Mouse (Mus musculus): Measurements from ENCODE around the gene Col4a4. TPM values are rescaled to one million over a fixed set of nuclear protein-coding genes. Genes with fewer than 3 reads are reported as not detected.

Gene Col4a4
- polyA plus RNA-seq (2016; fragmentation: Nextera tagmentation; extraction: Ambion mirVana), result 0.10 and 0.14 TPM in 2 replicates

DNA sequence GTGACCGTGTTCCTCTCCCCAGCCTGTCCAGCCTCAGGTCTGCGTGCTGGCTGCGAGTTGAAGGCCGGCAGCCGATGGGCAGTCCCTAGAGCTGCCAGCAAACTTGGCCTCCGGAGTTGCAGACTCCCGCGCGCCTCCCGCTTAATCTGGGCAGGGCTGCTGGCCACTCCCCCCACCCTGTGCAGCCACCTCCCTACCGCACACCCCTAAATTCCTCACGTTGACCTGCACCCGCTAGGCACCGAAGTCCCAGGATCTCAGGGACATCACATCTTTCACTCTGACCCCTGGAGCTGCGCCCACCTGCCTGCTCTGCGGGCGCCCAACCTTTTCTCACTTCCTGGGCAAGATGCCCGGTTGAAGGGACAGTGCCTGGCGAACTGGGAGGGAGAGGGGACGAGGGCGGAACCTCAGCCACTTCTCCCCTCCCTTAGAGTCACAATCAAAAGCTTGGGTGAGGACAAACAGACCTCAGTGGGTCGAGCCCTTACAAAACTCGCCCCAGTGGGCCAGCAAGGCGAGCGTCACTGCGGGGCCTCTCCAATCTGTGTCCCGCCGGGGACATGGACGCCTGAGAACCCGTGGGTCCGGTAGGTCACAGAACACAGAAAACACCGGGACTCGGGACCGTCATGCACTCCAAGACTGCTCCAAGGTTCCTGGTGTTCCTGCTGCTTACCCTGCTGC is at the start of gene Col4a4, which contains the start of gene Col4a3:
Gene Col4a4 (minus strand): TSS at position 137 of the 687 bp plus-strand sequence.
Gene Col4a3 (plus strand): TSS at position 209 of the 687 bp plus-strand sequence.
- H3K9me3 ChIP-seq, result no peaks in the 10 kb centered on the region
- peak; percentile 44 for ATAC-seq (ENCODE audit: low FRiP score, low read depth)

GRCm38 (mm10) chr1:82636321-82636720 is 49.7 kb upstream of the Col4a4 start:
- H3K9me3 ChIP-seq, result no peaks in the 10 kb centered on the region
- H3K27ac ChIP-seq, result no peak overlapping the region
- H3K4me1 ChIP-seq, result peaks cover 5% of the 10 kb centered on the region; the same call in 1 of the 2 replicates
- no peak overlapping the region for H3K4me2 ChIP-seq (replicated peaks)
- H3K4me3 ChIP-seq, result no peak overlapping the region
- no peaks in the 10 kb centered on the region for H3K36me3 ChIP-seq
- no peaks in the 10 kb centered on the region for H3K27me3 ChIP-seq (replicated peaks)
- 84% methylated on average over 4 of the region's 4 CpGs for WGBS
- ATAC-seq (ENCODE audit: low FRiP score, low read depth), result no peak
- no peak overlapping the region for H3K9ac ChIP-seq

More for the DNA sequence above, at the start of gene Col4a4, which contains the start of gene Col4a3:
- Histone ChIP-seq H3K27me3 (replicated peaks) (peaks cover 17% of the 10 kb centered on the region), H3K4me2 (replicated peaks) (peak within 1 kb of the TSS; percentile 66), H3K9ac (0 out of 2 replicates have a peak within 1 kb of the TSS, but pooled peaks have one; percentile 6), H3K27ac (no peak within 1 kb of the TSS), H3K4me1 (peaks cover 10% of the 10 kb centered on the region), H3K36me3 (no peaks in the 10 kb centered on the region), H3K4me3 (peak within 1 kb of the TSS; percentile 21)
- 5% methylated on average over 34 of the region's 34 CpGs for WGBS

DNA sequence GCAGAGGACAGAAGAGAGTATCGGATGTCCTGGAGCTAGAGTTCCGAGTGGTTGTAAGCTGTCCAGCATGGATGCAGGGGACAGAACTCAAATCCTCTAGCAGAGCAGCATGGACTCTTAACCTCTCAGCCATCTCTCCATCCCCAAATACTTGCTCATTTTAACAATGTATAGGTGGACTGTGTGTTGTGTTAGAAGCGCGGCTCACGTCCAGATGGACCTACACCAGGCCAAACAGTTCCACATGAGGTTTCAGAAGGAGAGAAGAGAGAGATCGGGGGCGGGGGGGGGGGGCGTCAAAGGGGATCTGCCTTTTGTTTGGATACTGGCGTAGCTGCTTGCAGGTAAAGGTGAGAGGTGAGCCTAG is 48.6 kb upstream of the Col4a4 start:
- H3K9ac ChIP-seq, result no peak overlapping the region
- WGBS, result 89% methylated on average over 9 of the region's 9 CpGs
- H3K36me3 ChIP-seq, result no peaks in the 10 kb centered on the region
- no peak for ATAC-seq (ENCODE audit: low FRiP score, low read depth)
- H3K9me3 ChIP-seq, result no peaks in the 10 kb centered on the region
- H3K27me3 ChIP-seq (replicated peaks), result no peaks in the 10 kb centered on the region
- H3K27ac ChIP-seq, result no peak overlapping the region
- H3K4me1 ChIP-seq, result peaks cover 5% of the 10 kb centered on the region; the same call in 1 of the 2 replicates
- H3K4me3 ChIP-seq, result no peak overlapping the region
- H3K4me2 ChIP-seq (replicated peaks), result no peak overlapping the region

- Histone ChIP-seq H3K4me2 (replicated peaks) (no peak overlapping the region), H3K4me1 (peaks cover 5% of the 10 kb centered on the region; the same call in 1 of the 2 replicates), H3K4me3 (no peak overlapping the region), H3K27ac (no peak overlapping the region), H3K9ac (no peak overlapping the region), H3K27me3 (replicated peaks) (no peaks in the 10 kb centered on the region), H3K9me3 (no peaks in the 10 kb centered on the region), H3K36me3 (no peaks in the 10 kb centered on the region)
- WGBS, result 83% methylated on average over 19 of the region's 19 CpGs
- peak; percentile 65 for ATAC-seq (ENCODE audit: low FRiP score, low read depth)
These were observed 48.0 kb upstream of the Col4a4 start for GRCm38 (mm10) chr1:82634545-82635253.

DNA sequence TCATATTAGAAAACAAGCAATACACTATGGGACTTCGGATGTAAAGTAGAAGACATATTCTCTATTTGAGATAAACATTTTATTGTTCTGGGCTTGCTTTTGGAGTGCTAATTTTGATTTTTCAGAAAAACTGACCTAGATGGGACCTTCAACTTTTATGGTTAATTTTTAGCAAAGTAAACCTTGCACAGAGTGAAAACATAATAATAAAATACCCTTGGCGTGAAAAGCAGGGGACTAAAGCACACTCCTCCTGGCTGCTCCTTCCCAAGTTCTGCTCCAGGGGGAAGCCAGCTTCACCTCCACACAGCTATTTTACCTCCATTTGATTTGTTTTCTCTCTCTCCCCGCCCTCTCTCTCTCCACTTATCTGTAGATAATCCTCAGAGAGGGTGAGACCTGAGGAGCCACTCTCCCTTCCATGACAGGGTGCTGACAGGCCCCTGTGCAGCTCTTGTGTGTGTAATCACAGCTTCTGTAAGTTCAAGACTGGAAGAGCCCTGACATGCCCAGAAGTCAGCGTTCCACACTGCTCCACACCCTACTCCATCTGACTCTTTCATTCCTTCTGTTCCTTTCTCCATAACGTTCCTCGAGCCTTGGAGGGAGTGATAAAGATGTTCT is 44.6 kb upstream of the Col4a4 start:
- Histone ChIP-seq H3K9me3 (no peaks in the 10 kb centered on the region), H3K27me3 (replicated peaks) (no peaks in the 10 kb centered on the region), H3K36me3 (no peaks in the 10 kb centered on the region), H3K27ac (no peak overlapping the region), H3K4me3 (no peak overlapping the region), H3K9ac (no peak overlapping the region), H3K4me1 (peaks cover 5% of the 10 kb centered on the region; the same call in 1 of the 2 replicates), H3K4me2 (replicated peaks) (no peak overlapping the region)
- 81% methylated on average over 6 of the region's 6 CpGs for WGBS
- ATAC-seq (ENCODE audit: low FRiP score, low read depth), result no peak

DNA sequence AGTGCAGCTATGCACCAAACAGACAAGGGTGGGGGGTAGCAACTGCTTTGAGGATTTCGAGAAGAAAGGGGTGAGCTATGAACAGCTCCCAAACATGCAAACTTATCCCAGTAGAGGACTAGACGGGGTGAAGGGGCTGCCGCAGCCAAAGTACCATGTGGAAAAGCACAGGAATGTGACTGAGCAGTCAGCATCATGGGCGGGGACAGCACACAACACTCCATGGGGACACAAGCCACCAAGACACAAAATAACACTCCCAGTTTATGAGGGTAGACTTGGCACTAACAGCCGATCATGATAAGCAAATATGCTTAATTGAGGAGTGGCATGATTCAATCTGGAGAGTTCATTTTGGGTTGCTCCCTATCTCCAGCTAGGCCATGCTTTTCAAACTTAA is 42.8 kb upstream of the Col4a4 start:
- WGBS, result 87% methylated on average over 5 of the region's 5 CpGs
- Histone ChIP-seq H3K9me3 (no peaks in the 10 kb centered on the region), H3K9ac (no peak overlapping the region), H3K4me2 (replicated peaks) (no peak overlapping the region), H3K4me1 (peaks cover 3% of the 10 kb centered on the region; the same call in 1 of the 2 replicates), H3K4me3 (no peak overlapping the region), H3K36me3 (no peaks in the 10 kb centered on the region), H3K27me3 (replicated peaks) (no peaks in the 10 kb centered on the region), H3K27ac (no peak overlapping the region)
- ATAC-seq (ENCODE audit: low FRiP score, low read depth), result no peak

GRCm38 (mm10) chr1:82627652-82628051 is 41.0 kb upstream of the Col4a4 start:
- 85% methylated on average over 4 of the region's 4 CpGs for WGBS
- no peak for ATAC-seq (ENCODE audit: low FRiP score, low read depth)
- Histone ChIP-seq H3K4me1 (no peaks in the 10 kb centered on the region), H3K9me3 (no peaks in the 10 kb centered on the region), H3K4me3 (no peak overlapping the region), H3K27me3 (replicated peaks) (no peaks in the 10 kb centered on the region), H3K4me2 (replicated peaks) (no peak overlapping the region), H3K27ac (no peak overlapping the region), H3K36me3 (no peaks in the 10 kb centered on the region), H3K9ac (no peak overlapping the region)

DNA sequence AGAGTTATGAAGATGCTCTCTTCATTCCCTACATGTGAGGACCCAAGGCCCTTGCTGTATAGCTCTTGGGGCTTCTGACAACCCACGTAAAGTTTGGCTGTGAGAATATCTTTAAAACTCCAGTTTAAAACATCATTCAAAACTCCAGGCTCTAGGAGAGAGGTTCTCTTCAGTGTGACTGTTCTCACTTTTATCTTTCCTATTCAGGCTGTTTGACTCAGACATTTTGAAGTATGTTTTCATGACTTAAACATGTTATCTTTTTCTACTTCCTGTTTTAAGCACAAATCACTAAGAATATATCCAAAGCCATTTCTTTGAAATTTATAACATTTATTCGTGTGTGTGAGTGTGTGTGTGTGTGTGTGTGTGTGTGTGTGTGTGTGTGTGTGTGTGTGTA is 38.8 kb upstream of the Col4a4 start:
- no peak overlapping the region for H3K4me3 ChIP-seq
- no peak overlapping the region for H3K4me2 ChIP-seq (replicated peaks)
- H3K36me3 ChIP-seq, result no peaks in the 10 kb centered on the region
- H3K9ac ChIP-seq, result no peak overlapping the region
- H3K27me3 ChIP-seq (replicated peaks), result no peaks in the 10 kb centered on the region
- WGBS, result 90% methylated on average over 2 of the region's 2 CpGs
- ATAC-seq (ENCODE audit: low FRiP score, low read depth), result no peak
- no peak overlapping the region for H3K27ac ChIP-seq
- no peaks in the 10 kb centered on the region for H3K9me3 ChIP-seq
- H3K4me1 ChIP-seq, result no peaks in the 10 kb centered on the region

DNA sequence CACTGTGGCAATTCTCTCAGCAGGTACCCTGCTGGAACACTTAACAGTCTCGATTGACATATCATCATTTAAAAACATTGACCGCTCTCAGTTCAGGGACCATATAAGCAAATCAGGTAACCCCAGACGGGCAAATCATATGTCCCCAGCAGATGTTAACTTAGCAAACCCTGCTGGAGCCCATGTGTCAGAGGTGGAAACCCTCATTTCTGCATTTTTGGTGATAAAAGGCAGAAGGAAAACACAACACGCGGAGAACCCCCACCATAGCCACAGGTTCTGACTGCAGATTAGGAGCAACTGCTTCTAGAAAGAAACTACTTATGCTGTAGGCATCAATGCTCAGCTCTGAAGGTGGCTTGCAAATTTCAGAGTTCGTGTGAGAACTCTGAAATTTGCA is 38.3 kb upstream of the Col4a4 start:
- Histone ChIP-seq H3K4me1 (no peaks in the 10 kb centered on the region), H3K4me3 (no peak overlapping the region), H3K9me3 (no peaks in the 10 kb centered on the region), H3K27ac (no peak overlapping the region), H3K4me2 (replicated peaks) (no peak overlapping the region), H3K9ac (no peak overlapping the region), H3K36me3 (no peaks in the 10 kb centered on the region), H3K27me3 (replicated peaks) (no peaks in the 10 kb centered on the region)
- no peak for ATAC-seq (ENCODE audit: low FRiP score, low read depth)
- 78% methylated on average over 6 of the region's 6 CpGs for WGBS

DNA sequence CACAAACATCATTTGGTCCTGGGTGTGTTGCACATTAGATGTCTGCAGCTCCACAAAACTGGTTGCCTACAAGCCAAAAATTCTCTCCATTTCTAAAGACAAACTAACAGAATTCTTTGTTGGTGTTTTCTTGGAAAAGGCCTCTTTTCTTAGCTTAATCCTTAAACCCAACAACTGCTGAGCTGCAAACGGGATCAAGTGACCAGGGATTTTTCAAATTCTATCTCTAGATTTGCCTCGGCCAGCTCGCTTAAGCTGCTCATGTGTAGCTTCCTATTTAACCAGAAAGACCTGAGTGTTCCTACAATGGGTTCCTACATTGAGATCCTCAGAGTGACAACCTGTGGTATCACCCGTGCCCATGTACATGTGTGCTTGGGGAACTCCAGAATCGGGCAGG is 33.3 kb upstream of the Col4a4 start:
- ATAC-seq (ENCODE audit: low FRiP score, low read depth), result no peak
- no peak overlapping the region for H3K4me3 ChIP-seq
- 91% methylated on average over 5 of the region's 5 CpGs for WGBS

GRCm38 (mm10) chr1:82618592-82618991 is 31.9 kb upstream of the Col4a4 start:
- WGBS, result 88% methylated on average over 5 of the region's 5 CpGs
- Histone ChIP-seq H3K4me2 (replicated peaks) (no peak overlapping the region), H3K27ac (no peak overlapping the region), H3K9me3 (no peaks in the 10 kb centered on the region), H3K9ac (no peak overlapping the region), H3K36me3 (no peaks in the 10 kb centered on the region), H3K4me3 (no peak overlapping the region), H3K27me3 (replicated peaks) (no peaks in the 10 kb centered on the region), H3K4me1 (no peaks in the 10 kb centered on the region)
- no peak for ATAC-seq (ENCODE audit: low FRiP score, low read depth)

More for the DNA sequence above, 33.3 kb upstream of the Col4a4 start:
- no peak overlapping the region for H3K4me2 ChIP-seq (replicated peaks)
- no peak overlapping the region for H3K27ac ChIP-seq
- no peaks in the 10 kb centered on the region for H3K4me1 ChIP-seq
- H3K27me3 ChIP-seq (replicated peaks), result no peaks in the 10 kb centered on the region
- H3K9me3 ChIP-seq, result no peaks in the 10 kb centered on the region
- no peaks in the 10 kb centered on the region for H3K36me3 ChIP-seq
- H3K9ac ChIP-seq, result no peak overlapping the region

DNA sequence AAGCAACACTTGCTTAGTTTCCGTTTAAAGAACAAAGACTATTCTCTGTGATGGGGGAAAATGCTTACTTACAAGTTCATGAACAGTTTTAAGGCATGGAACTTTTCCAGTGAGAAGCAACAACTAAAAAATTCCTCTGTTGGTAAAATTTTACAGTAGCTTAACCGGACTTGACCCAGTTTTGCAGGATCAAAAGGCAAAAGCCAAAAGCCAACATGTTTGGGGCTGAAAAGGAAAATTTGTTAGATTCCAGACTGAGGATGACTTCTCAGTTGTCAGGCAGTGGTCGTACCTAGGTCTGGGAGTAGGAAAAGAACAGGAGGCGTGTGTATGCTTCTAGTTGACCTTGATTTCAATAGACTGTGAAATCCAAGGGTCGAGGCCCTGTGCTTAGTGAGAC is 31.4 kb upstream of the Col4a4 start:
- H3K4me3 ChIP-seq, result no peak overlapping the region

More for the DNA sequence above, 31.4 kb upstream of the Col4a4 start:
- Histone ChIP-seq H3K27me3 (replicated peaks) (no peaks in the 10 kb centered on the region), H3K4me1 (no peaks in the 10 kb centered on the region), H3K4me2 (replicated peaks) (no peak overlapping the region), H3K9me3 (no peaks in the 10 kb centered on the region), H3K27ac (no peak overlapping the region), H3K9ac (no peak overlapping the region), H3K36me3 (no peaks in the 10 kb centered on the region)
- 63% methylated on average over 5 of the region's 5 CpGs for WGBS
- ATAC-seq (ENCODE audit: low FRiP score, low read depth), result no peak
